ENCODE assay signal across 19 mouse cellular contexts in genomic region chr17:24907591-24907990, GRCm38 (mm10). TPM values are rescaled to one million over a fixed set of nuclear protein-coding genes. Genes with fewer than 3 reads are reported as not detected.
DNase-seq lines count a peak whose midpoint lies in the region; ATAC-seq lines count a peak whose summit lies in the region.
"Had no signal": no experiment of that assay in that cellular context is flagged by ENCODE, and none has a peak within 500 bp of the region (broad histone marks: within the 10 kb centered on the region; RNA-seq: fewer than 3 reads in every experiment).

No protein-coding gene starts in this region.

- no peak overlapping the region for H3K9ac ChIP-seq in heart, embryonic 11.5 days (ENCODE audit: low read depth, low read length)
- H3K9ac ChIP-seq in liver, embryonic 15.5 days, result no peak overlapping the region
- H3K9ac ChIP-seq: forebrain, embryonic 13.5 days; forebrain, postnatal 0 days; heart, embryonic 13.5 days; hindbrain, embryonic 15.5 days had no signal

- peaks cover 33% of the 10 kb centered on the region for H3K36me3 ChIP-seq in heart, embryonic 11.5 days (ENCODE audit: control insufficient read depth, insufficient read depth, low read length)
- peaks cover 100% of the 10 kb centered on the region for H3K36me3 ChIP-seq in liver, embryonic 15.5 days (replicated peaks)
- H3K36me3 ChIP-seq in limb, embryonic 10.5 days, result peaks cover 100% of the 10 kb centered on the region

- WGBS in heart, embryonic 11.5 days (ENCODE audit: insufficient replicate concordance), result 89% methylated on average over 2 of the region's 2 CpGs
- WGBS in liver, embryonic 15.5 days (ENCODE audit: insufficient replicate concordance), result 90% methylated on average over 2 of the region's 2 CpGs
- WGBS in limb, embryonic 10.5 days, result 100% methylated on average over 2 of the region's 2 CpGs

- H3K4me1 ChIP-seq in heart, embryonic 11.5 days (ENCODE audit: control insufficient read depth, insufficient read depth, low read length), result no peaks in the 10 kb centered on the region
- peaks cover 21% of the 10 kb centered on the region for H3K4me1 ChIP-seq in liver, embryonic 15.5 days (replicated peaks)
- no peaks in the 10 kb centered on the region for H3K4me1 ChIP-seq in limb, embryonic 10.5 days
- H3K4me1 ChIP-seq: embryonic facial prominence, embryonic 10.5 days; forebrain, embryonic 13.5 days; heart, embryonic 13.5 days; hindbrain, embryonic 15.5 days had no signal

- H3K27me3 ChIP-seq in heart, embryonic 11.5 days (ENCODE audit: control insufficient read depth, insufficient read depth, low read length), result no peaks in the 10 kb centered on the region
- no peaks in the 10 kb centered on the region for H3K27me3 ChIP-seq in liver, embryonic 15.5 days
- H3K27me3 ChIP-seq in limb, embryonic 10.5 days (ENCODE audit: low read depth, poor library complexity, severe bottlenecking), result no peaks in the 10 kb centered on the region
- H3K27me3 ChIP-seq: forebrain, embryonic 13.5 days; heart, embryonic 13.5 days; hindbrain, embryonic 15.5 days had no signal

- no peaks in the 10 kb centered on the region for H3K9me3 ChIP-seq in heart, embryonic 11.5 days (replicated peaks; ENCODE audit: control insufficient read depth, low read length)
- H3K9me3 ChIP-seq in liver, embryonic 15.5 days (replicated peaks), result no peaks in the 10 kb centered on the region
- no peaks in the 10 kb centered on the region for H3K9me3 ChIP-seq in limb, embryonic 10.5 days (replicated peaks)
- H3K9me3 ChIP-seq: embryonic facial prominence, embryonic 10.5 days; forebrain, embryonic 13.5 days; G1E; heart, embryonic 13.5 days; hindbrain, embryonic 15.5 days had no signal

- peak; percentile 57 for DNase-seq in heart, adult 11 months
- no peak for DNase-seq in liver
- DNase-seq in adrenal gland, postnatal 36 days, result peak; percentile 84 to 89
- DNase-seq in thymus, postnatal 0 days (ENCODE audit: low spot score), result no peak
- DNase-seq in limb, embryonic 10.5 days (ENCODE audit: low spot score), result no peak
- DNase-seq: B cell, adult 2 months; cerebellum, adult 18-20 months; cerebellum, adult 9-11 months; forebrain, postnatal 0 days; gastrocnemius, postnatal 14 days; heart, postnatal 36 days had no signal

- H3K4me2 ChIP-seq in heart, embryonic 11.5 days, result no peak overlapping the region
- H3K4me2 ChIP-seq in liver, embryonic 15.5 days, result no peak overlapping the region
- H3K4me2 ChIP-seq: forebrain, embryonic 13.5 days; heart, embryonic 13.5 days; hindbrain, embryonic 15.5 days had no signal

- no peak overlapping the region for H3K27ac ChIP-seq in heart, embryonic 11.5 days (ENCODE audit: low read depth, low read length)
- H3K27ac ChIP-seq in liver, embryonic 15.5 days (replicated peaks), result 0 out of 2 replicates have a peak overlapping the region, but pooled peaks have one; percentile 12
- H3K27ac ChIP-seq in limb, embryonic 10.5 days, result no peak overlapping the region
- H3K27ac ChIP-seq: embryonic facial prominence, embryonic 10.5 days; forebrain, embryonic 13.5 days; heart, embryonic 13.5 days; hindbrain, embryonic 15.5 days had no signal

- no peak for ATAC-seq in heart, embryonic 11.5 days (replicated peaks; ENCODE audit: insufficient number of reproducible peaks, low FRiP score, low TSS enrichment)
- no peak for ATAC-seq in liver, embryonic 15.5 days (ENCODE audit: insufficient read depth)
- ATAC-seq: CD4-positive, CD25-positive, alpha-beta regulatory T cell, adult 4 months; forebrain, embryonic 13.5 days; forebrain, postnatal 0 days had no signal

- no peak overlapping the region for H3K4me3 ChIP-seq in heart, embryonic 11.5 days (ENCODE audit: low read depth, low read length)
- no peak overlapping the region for H3K4me3 ChIP-seq in liver, embryonic 15.5 days (replicated peaks)
- no peak overlapping the region for H3K4me3 ChIP-seq in limb, embryonic 10.5 days
- H3K4me3 ChIP-seq: embryonic facial prominence, embryonic 10.5 days; forebrain, embryonic 13.5 days; heart, embryonic 13.5 days; hindbrain, embryonic 15.5 days had no signal

RNA-seq across cellular contexts. Expression of gene Nme3, which starts 11.3 kb away (rescaled TPM):
- 35.7 and 37.9 TPM in 2 replicates for polyA plus RNA-seq in heart, embryonic 11.5 days (2014; fragmentation: Nextera tagmentation; extraction: Ambion mirVana)
- polyA plus RNA-seq in liver, embryonic 15.5 days (2015; fragmentation: Nextera tagmentation; extraction: Ambion mirVana), result 53.4 and 60.1 TPM in 2 replicates
- total RNA-seq in adrenal gland, postnatal 36 days (2021), result 100 to 1,000 TPM in 1 of 2 experiments, 10 to 100 TPM in 1; 51.3 to 113 TPM
- 47.7 and 57.2 TPM in 2 replicates for polyA plus RNA-seq in thymus, postnatal 0 days (2015; fragmentation: Nextera tagmentation; extraction: Ambion mirVana)
- polyA plus RNA-seq in limb, embryonic 10.5 days (2016; fragmentation: Nextera tagmentation; extraction: Ambion mirVana), result 43.6 and 47.0 TPM in 2 replicates

RNA-seq across cellular contexts. Expression of gene Mrps34, which starts 12.7 kb away (rescaled TPM):
- polyA plus RNA-seq in heart, embryonic 11.5 days (2014; fragmentation: Nextera tagmentation; extraction: Ambion mirVana), result 85.6 and 92.1 TPM in 2 replicates
- 52.3 and 52.8 TPM in 2 replicates for polyA plus RNA-seq in liver, embryonic 15.5 days (2015; fragmentation: Nextera tagmentation; extraction: Ambion mirVana)
- 100 to 1,000 TPM; 109 to 177 TPM for total RNA-seq in adrenal gland, postnatal 36 days (2021)
- 128 and 136 TPM in 2 replicates for polyA plus RNA-seq in thymus, postnatal 0 days (2015; fragmentation: Nextera tagmentation; extraction: Ambion mirVana)
- polyA plus RNA-seq in limb, embryonic 10.5 days (2016; fragmentation: Nextera tagmentation; extraction: Ambion mirVana), result 104 and 105 TPM in 2 replicates

RNA-seq across cellular contexts. Expression of gene Eme2, which starts 12.7 kb away (rescaled TPM):
- polyA plus RNA-seq in heart, embryonic 11.5 days (2014; fragmentation: Nextera tagmentation; extraction: Ambion mirVana), result 15.3 and 19.3 TPM in 2 replicates
- polyA plus RNA-seq in liver, embryonic 15.5 days (2015; fragmentation: Nextera tagmentation; extraction: Ambion mirVana), result 11.5 and 13.0 TPM in 2 replicates
- 10 to 100 TPM; 41.0 to 42.3 TPM for total RNA-seq in adrenal gland, postnatal 36 days (2021)
- polyA plus RNA-seq in thymus, postnatal 0 days (2015; fragmentation: Nextera tagmentation; extraction: Ambion mirVana), result 19.9 and 24.9 TPM in 2 replicates
- polyA plus RNA-seq in limb, embryonic 10.5 days (2016; fragmentation: Nextera tagmentation; extraction: Ambion mirVana), result 22.1 and 30.6 TPM in 2 replicates

RNA-seq across cellular contexts. Expression of gene Spsb3, which starts 21.1 kb away (rescaled TPM):
- 25.2 and 26.5 TPM in 2 replicates for polyA plus RNA-seq in heart, embryonic 11.5 days (2014; fragmentation: Nextera tagmentation; extraction: Ambion mirVana)
- 45.2 and 48.4 TPM in 2 replicates for polyA plus RNA-seq in liver, embryonic 15.5 days (2015; fragmentation: Nextera tagmentation; extraction: Ambion mirVana)
- 10 to 100 TPM; 31.2 to 34.7 TPM for total RNA-seq in adrenal gland, postnatal 36 days (2021)
- polyA plus RNA-seq in thymus, postnatal 0 days (2015; fragmentation: Nextera tagmentation; extraction: Ambion mirVana), result 89.2 and 97.8 TPM in 2 replicates
- polyA plus RNA-seq in limb, embryonic 10.5 days (2016; fragmentation: Nextera tagmentation; extraction: Ambion mirVana), result 48.0 and 50.8 TPM in 2 replicates

RNA-seq across cellular contexts. Expression of gene Nubp2, which starts 21.4 kb away (rescaled TPM):
- 42.3 and 43.3 TPM in 2 replicates for polyA plus RNA-seq in heart, embryonic 11.5 days (2014; fragmentation: Nextera tagmentation; extraction: Ambion mirVana)
- 68.1 and 73.5 TPM in 2 replicates for polyA plus RNA-seq in liver, embryonic 15.5 days (2015; fragmentation: Nextera tagmentation; extraction: Ambion mirVana)
- 10 to 100 TPM; 47.7 to 57.9 TPM for total RNA-seq in adrenal gland, postnatal 36 days (2021)
- 109 and 112 TPM in 2 replicates for polyA plus RNA-seq in thymus, postnatal 0 days (2015; fragmentation: Nextera tagmentation; extraction: Ambion mirVana)
- 72.7 and 79.7 TPM in 2 replicates for polyA plus RNA-seq in limb, embryonic 10.5 days (2016; fragmentation: Nextera tagmentation; extraction: Ambion mirVana)

Comparison
In these comparisons a context has a peak if more than half of its experiments do, and no peak if none do; other contexts are left out.
1. DNase-seq: peak in heart, adult 11 months (single experiment) and adrenal gland, postnatal 36 days (2 of 2); none in liver (single experiment), thymus, postnatal 0 days (single experiment) and limb, embryonic 10.5 days (single experiment).